12 mouse cellular contexts compared by ENCODE assay signal in the genomic region with DNA sequence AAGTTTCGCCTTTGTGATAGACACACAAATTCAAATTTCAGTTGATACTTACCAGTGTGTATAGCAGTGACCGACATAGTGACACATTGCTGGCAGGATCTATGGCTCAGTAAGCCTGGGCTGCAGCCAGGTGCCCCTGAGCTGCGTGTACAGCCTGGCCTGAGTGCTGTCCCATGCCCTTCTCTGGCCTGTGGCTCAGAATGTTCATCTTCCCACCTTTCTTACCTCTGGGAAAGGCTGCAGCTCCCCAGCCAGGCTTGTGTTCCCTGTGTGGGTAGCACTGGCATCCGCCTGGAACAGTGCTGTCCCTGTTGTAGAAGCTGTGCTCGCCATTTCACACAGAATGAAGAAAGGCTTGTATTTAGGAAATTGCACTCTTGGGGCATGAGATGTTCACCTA.
DNase-seq lines count a peak whose midpoint lies in the region; ATAC-seq and TF ChIP-seq lines count a peak whose summit lies in the region.
"Had no signal": no experiment of that assay in that cellular context is flagged by ENCODE, and none has a peak within 500 bp of the region (broad histone marks: within the 10 kb centered on the region; RNA-seq: fewer than 3 reads in every experiment).

No protein-coding gene starts in this region.

- H3K4me3 ChIP-seq in hindbrain, embryonic 14.5 days (replicated peaks; ENCODE audit: low read length): no peak overlapping the region
- H3K4me3 ChIP-seq in hindbrain, embryonic 11.5 days (ENCODE audit: low read depth, low read length): no peak overlapping the region
- no peak overlapping the region for H3K4me3 ChIP-seq in CH12.LX (replicated peaks in 1 of 3; ENCODE audit: low read depth in 2 of 3, low read length in 2 of 3, poor library complexity in 1 of 3)
- H3K4me3 ChIP-seq in limb, embryonic 14.5 days (replicated peaks; ENCODE audit: low read length): no peak overlapping the region
- H3K4me3 ChIP-seq in lung, postnatal 0 days (ENCODE audit: low read depth, low read length): no peak overlapping the region

- no peak overlapping the region for H3K9ac ChIP-seq in hindbrain, embryonic 14.5 days
- no peak overlapping the region for H3K9ac ChIP-seq in hindbrain, embryonic 11.5 days (ENCODE audit: low read depth, low read length)
- no peak overlapping the region for H3K9ac ChIP-seq in CH12.LX (ENCODE audit: insufficient read depth, low read depth)
- 0 out of 2 replicates have a peak overlapping the region, but pooled peaks have one; percentile 12 for H3K9ac ChIP-seq in limb, embryonic 14.5 days (ENCODE audit: low read depth, low read length, severe bottlenecking)
- no peak overlapping the region for H3K9ac ChIP-seq in lung, postnatal 0 days (replicated peaks; ENCODE audit: low read depth)

- H3K4me2 ChIP-seq in hindbrain, embryonic 14.5 days (replicated peaks): no peak overlapping the region
- no peak overlapping the region for H3K4me2 ChIP-seq in hindbrain, embryonic 11.5 days (replicated peaks; ENCODE audit: low read depth, low read length)
- no peak overlapping the region for H3K4me2 ChIP-seq in CH12.LX (ENCODE audit: insufficient read depth, low read depth, poor library complexity, severe bottlenecking)
- no peak overlapping the region for H3K4me2 ChIP-seq in limb, embryonic 14.5 days (replicated peaks; ENCODE audit: low read depth, low read length, severe bottlenecking)
- no peak overlapping the region for H3K4me2 ChIP-seq in lung, postnatal 0 days (replicated peaks; ENCODE audit: low read depth, low read length)

- no peak for TF ChIP-seq POLR2A in CH12.LX (IDR thresholded peaks at IDR 0.05; ENCODE audit: low read depth, low read length)
- no peak for TF ChIP-seq POLR2A in limb, embryonic 14.5 days (IDR thresholded peaks at IDR 0.05; ENCODE audit: borderline replicate concordance, extremely low read depth, insufficient read depth, insufficient read length)

- no peaks in the 10 kb centered on the region for H3K79me2 ChIP-seq in CH12.LX (replicated peaks; ENCODE audit: control insufficient read depth, extremely low read depth, insufficient read depth, poor library complexity, severe bottlenecking)

- peaks cover 18% of the 10 kb centered on the region for H3K4me1 ChIP-seq in hindbrain, embryonic 14.5 days (replicated peaks; ENCODE audit: control insufficient read depth, insufficient read depth, low read length)
- no peaks in the 10 kb centered on the region for H3K4me1 ChIP-seq in hindbrain, embryonic 11.5 days (replicated peaks; ENCODE audit: control insufficient read depth, insufficient read depth, low read length)
- H3K4me1 ChIP-seq in CH12.LX (ENCODE audit: control insufficient read depth in 1 of 2, insufficient read depth in 2 of 2): peaks cover 4 to 32% of the 10 kb centered on the region in 2 experiments
- H3K4me1 ChIP-seq in limb, embryonic 14.5 days (ENCODE audit: control insufficient read depth, insufficient read depth, low read length): no peaks in the 10 kb centered on the region
- 0 out of 2 replicates have a peak, but pooled peaks cover 6% of the 10 kb centered on the region for H3K4me1 ChIP-seq in lung, postnatal 0 days (ENCODE audit: insufficient read depth, low read depth, low read length)

- in situ Hi-C loops in CH12.LX (cut with MboI; ENCODE audit: low pct_ligation_motif_present, low pct_unique_long_range_greater_than_20kb, low sequenced_read_pairs): no loop called here

- dilution Hi-C loops in CH12.LX (cut with MboI; ENCODE audit: extremely low pct_ligation_motif_present, extremely low pct_unique_long_range_greater_than_20kb, low sequenced_read_pairs): no loop called here

- WGBS in hindbrain, embryonic 14.5 days: 77% methylated on average over 5 of the region's 5 CpGs
- 88% methylated on average over 5 of the region's 5 CpGs for WGBS in hindbrain, embryonic 11.5 days
- 81% methylated on average over 5 of the region's 5 CpGs for WGBS in limb, embryonic 14.5 days
- 90% methylated on average over 5 of the region's 5 CpGs for WGBS in lung, postnatal 0 days

- no peak for TF ChIP-seq RAD21 in CH12.LX (IDR thresholded peaks at IDR 0.05; ENCODE audit: low read depth, low read length)

- TF ChIP-seq EP300 in CH12.LX (IDR thresholded peaks at IDR 0.05; ENCODE audit: low read length): no peak
- TF ChIP-seq EP300 in lung, postnatal 0 days (IDR thresholded peaks at IDR 0.05): no peak

- H3K9me3 ChIP-seq in hindbrain, embryonic 14.5 days (ENCODE audit: control insufficient read depth, low read length): no peaks in the 10 kb centered on the region
- no peaks in the 10 kb centered on the region for H3K9me3 ChIP-seq in hindbrain, embryonic 11.5 days (ENCODE audit: control insufficient read depth, low read length)
- H3K9me3 ChIP-seq in CH12.LX (replicated peaks; ENCODE audit: low read length): no peaks in the 10 kb centered on the region
- no peaks in the 10 kb centered on the region for H3K9me3 ChIP-seq in limb, embryonic 14.5 days (ENCODE audit: control insufficient read depth, low read length)
- no peaks in the 10 kb centered on the region for H3K9me3 ChIP-seq in lung, postnatal 0 days (ENCODE audit: low read length)
- H3K9me3 ChIP-seq: G1E had no signal

- 0 out of 2 replicates have a peak overlapping the region, but pooled peaks have one; percentile 17 for H3K27ac ChIP-seq in hindbrain, embryonic 14.5 days
- no peak overlapping the region for H3K27ac ChIP-seq in hindbrain, embryonic 11.5 days (ENCODE audit: low read depth, low read length)
- no peak overlapping the region for H3K27ac ChIP-seq in CH12.LX (ENCODE audit: insufficient read depth, low read depth)
- H3K27ac ChIP-seq in limb, embryonic 14.5 days (replicated peaks; ENCODE audit: low read depth, low read length): no peak overlapping the region
- no peak overlapping the region for H3K27ac ChIP-seq in lung, postnatal 0 days (ENCODE audit: low read length)

- peaks cover 13% of the 10 kb centered on the region for H3K36me3 ChIP-seq in hindbrain, embryonic 14.5 days (replicated peaks; ENCODE audit: control insufficient read depth, insufficient read depth)
- H3K36me3 ChIP-seq in hindbrain, embryonic 11.5 days (ENCODE audit: control insufficient read depth, insufficient read depth, low read length): no peaks in the 10 kb centered on the region
- H3K36me3 ChIP-seq in CH12.LX (replicated peaks in 1 of 2; ENCODE audit: control insufficient read depth in 1 of 2, insufficient read depth in 1 of 2, low read length in 1 of 2): peaks cover 0 to 43% of the 10 kb centered on the region in 2 experiments
- H3K36me3 ChIP-seq in limb, embryonic 14.5 days (ENCODE audit: control insufficient read depth, insufficient read depth, low read length): peaks cover 13% of the 10 kb centered on the region
- no peaks in the 10 kb centered on the region for H3K36me3 ChIP-seq in lung, postnatal 0 days (ENCODE audit: insufficient read depth, low read length)

- no peaks in the 10 kb centered on the region for H3K27me3 ChIP-seq in hindbrain, embryonic 14.5 days (ENCODE audit: control insufficient read depth, insufficient read depth, low read length)
- no peaks in the 10 kb centered on the region for H3K27me3 ChIP-seq in hindbrain, embryonic 11.5 days (ENCODE audit: control insufficient read depth, insufficient read depth, low read length)
- H3K27me3 ChIP-seq in CH12.LX (replicated peaks): no peaks in the 10 kb centered on the region
- H3K27me3 ChIP-seq in limb, embryonic 14.5 days (ENCODE audit: control insufficient read depth, insufficient read depth, low read length): no peaks in the 10 kb centered on the region
- no peaks in the 10 kb centered on the region for H3K27me3 ChIP-seq in lung, postnatal 0 days (replicated peaks; ENCODE audit: insufficient read depth, low read length)

- DNase-seq in hindbrain, embryonic 14.5 days (ENCODE audit: low spot score): no peak
- no peak for DNase-seq in hindbrain, embryonic 11.5 days (ENCODE audit: low spot score)
- DNase-seq in A20 (ENCODE audit: low read depth, low spot score) (peak; percentile 66), CH12.LX (ENCODE audit: extremely low read depth) (peak; percentile 14)
- DNase-seq in limb, embryonic 14.5 days (ENCODE audit: low spot score): no peak
- DNase-seq in urinary bladder, postnatal 4 days (ENCODE audit: low spot score in 2 of 2): no peak
- no peak for DNase-seq in lung, postnatal 0 days (ENCODE audit: low spot score)
- DNase-seq: embryo, embryonic 11 days; heart, postnatal 4 days; kidney, postnatal 25 days; lung, postnatal 14 days had no signal

- ATAC-seq in hindbrain, embryonic 14.5 days (ENCODE audit: low FRiP score): no peak
- no peak for ATAC-seq in hindbrain, embryonic 11.5 days (ENCODE audit: low FRiP score)
- ATAC-seq in limb, embryonic 14.5 days (ENCODE audit: low FRiP score, low read depth): no peak
- ATAC-seq in lung, postnatal 0 days: no peak

- TF ChIP-seq CTCF in CH12.LX (conservative IDR thresholded peaks at IDR 0.05 in 1 of 2, IDR thresholded peaks at IDR 0.05 in 1 of 2; ENCODE audit: low read depth in 2 of 2, low read length in 2 of 2): no peak
- no peak for TF ChIP-seq CTCF in lung, postnatal 0 days (IDR thresholded peaks at IDR 0.05)

TF ChIP-seq in CH12.LX, 34 proteins besides CTCF, POLR2A, EP300 and RAD21:
- no peak for TF ChIP-seq ZC3H11A (IDR thresholded peaks at IDR 0.05; ENCODE audit: low read depth, low read length)
- no peak for TF ChIP-seq USF1 (IDR thresholded peaks at IDR 0.05; ENCODE audit: low read depth, low read length)

Comparison
In these comparisons a context has a peak if more than half of its experiments do, and no peak if none do; other contexts are left out.
1. DNase-seq: peak in A20 (single experiment) and CH12.LX (single experiment); none in hindbrain, embryonic 14.5 days (single experiment), hindbrain, embryonic 11.5 days (single experiment), limb, embryonic 14.5 days (single experiment), urinary bladder, postnatal 4 days (0 of 2) and lung, postnatal 0 days (single experiment).